Mouse (Mus musculus) thymus, postnatal 14 days (tissue): ENCODE results near the gene Hspbap1.

Experiments
- DNase-seq: peaks from one replicate; pipeline ENCODE4 v3.0.0; 2021

Gene Hspbap1

DNA sequence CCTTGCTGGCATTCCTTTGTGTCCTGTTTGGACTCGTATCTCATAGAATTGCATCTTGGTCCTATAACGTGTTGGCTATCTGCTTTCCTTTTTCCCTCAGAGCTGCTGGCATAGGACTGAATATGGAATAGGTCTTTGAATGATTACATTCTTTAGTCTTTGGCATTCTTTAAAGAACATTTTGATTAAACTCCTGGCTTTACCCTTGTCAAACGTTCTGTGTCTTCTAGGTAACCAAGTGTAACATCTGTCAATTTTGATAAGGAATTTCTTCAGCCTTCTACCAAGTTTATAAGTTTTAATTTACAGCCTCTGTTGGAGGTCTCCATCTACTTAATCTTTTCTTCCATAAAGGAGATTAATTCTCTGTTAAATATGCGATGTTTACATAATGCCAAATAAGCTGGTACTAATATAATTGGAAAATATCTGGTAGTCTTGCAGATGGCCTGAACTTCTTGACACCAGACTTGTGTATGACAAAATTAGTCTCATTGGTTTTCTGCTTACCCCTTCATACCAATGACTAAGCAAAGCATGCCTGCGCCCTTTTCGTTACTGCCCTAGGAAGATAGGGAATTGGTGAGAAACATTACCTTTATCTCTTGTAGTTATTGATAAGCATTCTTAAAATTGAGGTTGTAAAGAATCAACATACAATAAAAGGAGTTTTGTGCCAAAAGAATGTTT lies 36.9 kb downstream of the Hspbap1 start:
- DNase-seq: no peak

DNA sequence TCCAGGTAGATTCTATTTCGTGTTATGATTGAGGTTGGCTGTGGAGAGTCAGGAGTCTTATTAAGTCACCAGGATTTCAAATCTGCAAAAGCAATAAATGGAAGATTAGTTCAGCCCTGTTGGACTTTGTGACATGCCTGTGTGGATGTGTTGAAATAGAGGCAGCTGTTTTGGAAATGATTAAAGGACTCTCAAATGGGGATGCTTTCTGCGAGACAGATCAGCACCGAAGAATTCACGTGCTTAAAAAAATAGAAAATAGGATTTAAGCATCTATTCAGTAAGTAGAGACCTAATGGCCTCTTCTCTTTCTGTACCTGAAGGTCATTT lies 37.5 kb downstream of the Hspbap1 start:
- DNase-seq: no peak

DNA sequence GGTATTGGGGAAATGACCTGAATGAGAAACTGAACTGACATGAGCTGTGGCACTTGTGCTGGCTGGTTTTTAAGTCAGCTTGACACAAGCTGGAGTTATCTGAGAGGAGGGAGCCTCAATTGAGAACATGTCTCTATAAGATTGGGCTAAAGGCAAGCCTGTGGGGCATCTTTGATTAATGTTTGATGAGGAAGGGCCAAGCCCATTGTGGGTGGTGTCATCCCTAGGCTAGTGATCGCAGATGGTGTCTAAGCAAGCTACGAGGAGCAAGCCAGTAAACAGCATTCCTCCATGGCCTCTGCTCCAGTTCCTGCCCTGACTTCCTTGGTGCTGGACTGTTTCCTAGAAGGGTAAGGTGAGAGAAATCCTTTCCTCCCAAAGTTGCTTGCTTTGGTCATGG lies 38.7 kb downstream of the Hspbap1 start:
- DNase-seq: no peak

DNA sequence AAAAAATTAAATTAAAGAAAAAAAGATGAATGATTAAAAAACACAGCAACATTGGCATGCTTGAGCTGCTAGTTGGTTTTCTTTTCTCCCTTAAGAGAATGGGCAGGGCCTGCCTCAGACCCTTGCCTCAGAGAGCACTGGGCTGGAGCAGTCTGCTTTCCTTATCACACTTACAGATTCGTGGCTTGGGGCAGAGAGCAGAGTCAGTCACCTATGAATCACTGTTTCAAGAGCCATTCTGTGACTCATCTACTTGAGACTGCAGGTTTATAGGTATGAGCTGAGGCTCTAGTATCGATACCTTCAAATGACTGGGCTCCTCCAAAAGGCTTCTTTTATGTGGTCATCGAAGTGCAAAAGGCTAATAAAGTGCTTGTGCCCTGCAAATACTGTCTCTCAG lies 42.9 kb downstream of the Hspbap1 start:
- no peak for DNase-seq

DNA sequence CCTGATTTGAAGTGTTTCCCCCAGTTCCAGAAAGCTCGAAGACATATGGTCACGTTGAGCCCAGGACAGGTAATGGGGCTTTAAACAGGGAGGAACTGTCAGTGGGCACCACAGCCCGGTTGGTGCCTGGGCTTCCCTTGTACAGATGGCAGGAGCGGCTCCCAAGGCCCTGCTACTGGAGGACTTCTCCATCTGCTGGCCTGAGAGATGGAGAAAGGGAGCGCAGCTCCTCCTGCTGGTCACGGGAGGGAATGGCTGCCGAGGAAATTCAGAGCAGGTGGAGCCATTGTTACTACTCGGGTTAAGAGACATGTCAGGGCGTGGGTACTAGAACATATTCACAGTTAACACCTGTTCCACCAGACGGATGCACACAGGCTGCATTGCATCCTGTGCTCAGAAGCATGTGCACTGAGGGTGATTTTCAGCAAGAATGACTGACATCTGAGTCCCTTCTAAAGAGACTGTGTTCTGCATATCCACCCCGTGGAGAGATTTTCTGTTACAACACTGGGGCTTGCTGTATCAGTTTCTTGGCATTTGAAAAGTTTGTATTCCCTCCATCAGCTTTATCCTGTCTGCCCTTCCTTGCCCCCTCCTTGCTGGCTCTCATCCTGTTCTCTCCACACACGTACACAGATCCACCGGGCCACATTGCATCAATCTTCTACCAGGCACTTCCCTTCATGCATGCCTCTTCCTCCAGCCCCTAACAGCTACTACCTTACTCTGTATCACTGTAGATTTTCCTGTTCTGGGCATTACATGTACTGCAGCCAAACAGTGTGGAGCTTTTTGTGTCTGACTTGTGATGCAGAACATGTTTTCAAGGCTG lies 47.3 kb downstream of the Hspbap1 start:
- DNase-seq: peak; percentile 87

DNA sequence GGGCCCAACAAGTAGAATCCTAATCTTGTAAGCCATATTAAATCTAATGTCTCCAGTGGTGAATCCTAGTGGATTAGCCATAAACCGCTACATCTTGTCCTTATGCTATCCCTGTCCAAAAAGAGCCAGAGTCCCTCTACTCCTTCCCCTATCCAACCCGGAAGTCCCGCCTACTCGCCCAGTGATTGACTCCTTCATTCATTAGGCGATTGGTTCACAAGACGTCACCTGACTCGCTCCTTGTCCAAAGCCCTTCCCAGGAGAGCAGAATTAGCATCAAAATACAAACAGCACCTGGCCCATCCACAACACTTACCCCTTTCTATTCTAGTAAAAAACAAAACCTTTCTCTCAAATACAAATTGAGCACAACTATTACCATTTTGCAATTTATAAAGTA lies 59.8 kb downstream of the Hspbap1 start:
- no peak for DNase-seq

DNA sequence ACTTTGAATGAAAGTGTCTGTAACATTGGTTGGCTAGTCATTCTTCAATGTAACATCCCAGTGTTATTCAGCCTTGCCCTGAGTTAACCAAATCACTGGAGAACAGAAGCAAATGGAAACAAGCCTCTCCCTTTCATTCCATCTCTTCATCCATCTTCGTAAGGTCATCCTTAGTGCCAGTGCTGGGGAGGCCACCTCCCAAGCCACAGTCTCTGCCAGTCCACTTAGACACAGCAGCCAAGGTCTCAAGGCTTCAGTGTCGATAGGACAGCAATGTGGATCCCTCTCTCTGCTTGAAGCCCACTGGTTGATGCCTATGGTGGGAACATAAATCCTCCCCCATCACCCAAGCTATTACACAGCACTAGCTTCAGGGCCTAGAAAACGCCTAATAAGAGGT lies 62.8 kb downstream of the Hspbap1 start:
- DNase-seq: no peak

DNA sequence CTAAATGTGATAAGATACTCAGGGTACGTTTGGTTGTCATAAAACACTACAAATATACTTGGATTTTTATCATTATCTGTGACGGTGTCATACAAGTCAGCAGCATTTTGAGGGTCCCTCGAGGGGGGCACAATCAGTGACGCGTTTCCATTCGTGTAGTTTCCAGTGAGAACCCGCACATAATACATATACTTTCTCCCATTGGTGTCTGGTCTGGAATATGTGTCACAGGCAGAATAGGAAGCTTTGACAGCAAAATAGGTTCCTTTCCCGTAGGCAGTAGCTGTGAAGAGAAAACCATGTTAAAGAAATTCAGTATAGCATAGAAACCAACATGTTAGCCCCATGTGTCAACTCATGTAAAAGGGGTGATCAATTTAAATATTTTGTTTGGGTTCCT lies 64.5 kb downstream of the Hspbap1 start:
- no peak for DNase-seq

DNA sequence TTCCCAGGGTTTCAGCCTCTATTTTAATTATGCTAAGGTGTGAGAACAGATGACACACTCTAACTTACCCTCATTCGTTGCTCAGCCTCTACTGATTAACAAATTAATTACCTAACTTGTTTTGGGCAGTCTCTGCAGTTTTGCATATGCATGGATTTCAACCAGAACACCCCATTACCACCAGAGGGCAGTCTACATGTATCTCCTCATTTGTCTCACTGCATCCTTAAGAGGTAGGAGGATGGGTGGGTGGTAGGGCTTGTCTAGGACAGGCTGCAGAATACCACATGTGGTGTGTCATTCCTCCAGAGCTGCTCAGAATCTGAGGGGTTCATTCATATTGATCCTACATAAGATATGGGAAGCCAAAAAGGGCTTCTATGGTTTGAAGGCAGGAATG lies 69.5 kb downstream of the Hspbap1 start:
- peak; percentile 60 for DNase-seq

DNA sequence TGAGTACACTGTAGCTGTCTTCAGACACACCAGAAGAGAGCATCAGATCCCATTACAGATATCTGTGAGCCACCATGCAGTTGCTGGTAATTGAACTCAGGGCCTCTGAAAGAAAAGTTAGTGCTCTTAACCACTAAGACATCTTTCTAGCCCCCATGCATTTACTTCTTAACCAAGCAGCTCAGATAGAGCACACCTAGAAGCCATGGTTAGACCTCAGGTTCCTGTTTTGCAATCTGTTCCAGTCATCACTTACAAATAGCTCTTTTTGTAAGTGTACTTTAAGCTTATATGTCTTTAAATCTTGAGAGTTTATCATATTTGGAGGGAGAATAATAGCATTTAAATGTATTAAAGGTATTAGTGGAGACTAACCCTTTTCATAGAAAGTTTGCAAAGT lies 77.0 kb downstream of the Hspbap1 start:
- DNase-seq: no peak

DNA sequence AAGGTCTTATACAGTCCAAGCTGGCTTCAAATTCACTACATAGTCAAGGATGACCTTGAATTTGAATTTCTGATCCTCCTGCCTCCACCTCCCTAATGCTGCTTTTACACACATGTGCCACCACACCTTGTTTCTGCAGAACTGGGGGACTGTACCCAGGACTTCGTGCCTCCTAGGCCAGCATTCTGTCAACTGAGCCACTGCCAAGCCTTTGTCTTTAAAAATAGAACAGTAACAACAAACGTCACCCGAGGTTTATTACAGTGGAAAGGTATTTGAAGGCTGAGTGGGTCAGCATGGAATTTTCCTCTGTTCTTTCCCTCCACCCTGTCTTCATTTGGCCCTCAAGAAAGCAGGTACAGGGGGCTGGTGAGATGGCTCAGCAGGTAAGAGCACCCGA lies 85.7 kb downstream of the Hspbap1 start:
- no peak for DNase-seq

DNA sequence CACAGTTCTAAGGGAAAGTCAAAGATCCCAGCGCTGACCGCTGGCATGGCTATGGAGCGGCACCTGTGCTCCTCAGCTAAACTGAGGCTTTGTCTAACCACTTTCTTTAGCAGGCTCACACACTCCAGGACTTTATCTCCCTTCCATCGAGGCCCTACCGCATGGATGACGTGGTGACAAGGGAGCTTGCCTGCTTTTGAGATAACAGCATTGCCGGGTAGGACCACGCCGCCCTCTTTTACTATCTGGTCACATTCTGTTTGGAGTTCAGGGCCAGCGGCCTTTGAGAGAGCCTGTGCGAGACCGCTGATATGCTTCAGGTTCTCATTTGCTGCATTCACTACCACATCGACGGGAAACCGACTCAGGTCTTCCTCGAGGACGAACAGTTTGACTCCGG lies 86.6 kb downstream of the Hspbap1 start:
- DNase-seq: no peak

DNA sequence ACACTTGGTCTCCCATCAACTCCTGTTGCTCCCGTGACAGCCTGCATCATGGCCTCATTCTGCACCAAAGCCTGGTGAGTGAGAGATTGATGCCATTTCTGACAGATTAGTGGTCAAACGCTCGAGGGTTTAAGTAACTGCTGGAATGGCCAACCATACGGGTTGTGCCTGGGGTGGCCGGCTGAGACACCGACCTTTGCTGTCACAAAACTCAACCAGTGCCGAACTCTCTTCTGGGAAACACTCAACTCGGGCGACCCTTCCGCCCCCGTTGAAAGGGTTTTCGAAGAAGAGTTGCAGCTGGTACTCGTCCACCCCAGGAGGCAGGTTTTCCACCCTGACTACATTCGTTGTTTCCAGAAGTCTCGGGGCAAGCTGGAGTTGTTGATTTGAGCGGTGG lies 90.1 kb downstream of the Hspbap1 start:
- DNase-seq: no peak

DNA sequence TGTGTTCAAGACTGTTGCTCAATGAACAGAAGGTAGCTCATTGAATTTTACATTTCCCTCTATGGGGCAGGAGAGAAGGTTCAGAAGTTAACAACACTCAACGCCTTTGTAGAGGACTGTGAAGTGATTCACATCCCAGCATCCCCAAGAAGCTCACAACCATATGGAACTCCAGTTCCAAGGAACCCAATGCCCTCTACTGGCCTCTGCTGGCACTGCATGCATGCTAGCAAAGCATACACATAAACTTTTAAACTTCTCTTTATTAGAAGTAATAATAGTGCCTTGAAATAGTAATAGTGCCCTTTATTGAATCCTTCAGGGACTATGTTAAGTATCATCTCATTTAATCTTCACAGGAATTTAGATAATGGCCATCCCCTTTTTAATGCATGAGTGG lies 91.9 kb downstream of the Hspbap1 start:
- peak; percentile 28 for DNase-seq

DNA sequence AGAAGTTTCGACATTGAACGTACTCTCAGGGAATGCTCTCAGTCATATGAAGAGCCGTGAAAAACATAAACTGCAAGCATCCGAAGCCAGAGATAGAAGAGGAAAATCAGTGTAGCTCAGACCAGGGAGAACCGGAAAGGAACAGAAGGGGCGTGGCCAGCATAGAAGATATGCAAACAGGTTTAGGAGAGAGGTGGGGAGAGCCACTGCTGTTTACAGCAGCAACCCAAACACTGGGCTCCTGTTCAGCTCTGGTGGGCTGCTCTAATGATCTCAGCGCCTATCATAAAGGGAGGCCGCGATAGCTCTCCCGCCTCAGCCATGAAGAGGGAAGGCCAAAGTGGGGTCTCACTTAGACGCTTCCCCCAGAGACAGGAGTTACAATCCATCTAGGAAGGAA lies 97.6 kb downstream of the Hspbap1 start:
- DNase-seq: no peak

DNA sequence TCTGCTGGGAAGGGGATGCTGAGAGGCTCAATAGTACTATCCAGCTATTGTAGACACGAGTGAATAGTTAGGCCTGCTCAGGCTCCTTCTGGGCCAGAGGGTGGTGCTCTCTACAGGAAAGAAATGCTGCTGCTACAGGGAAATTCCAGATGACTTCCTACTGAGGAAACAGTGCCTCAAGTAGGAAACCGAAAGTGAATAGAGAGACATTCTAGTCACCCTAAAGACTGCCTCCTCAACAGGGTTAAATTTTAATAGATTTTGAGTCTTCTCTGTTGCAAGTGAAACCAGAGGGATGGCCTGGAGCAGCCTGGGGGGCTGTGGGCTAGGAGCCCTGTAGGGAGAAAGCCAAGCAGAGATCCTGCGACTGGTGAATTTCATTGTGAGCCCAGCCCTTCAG lies 99.0 kb downstream of the Hspbap1 start:
- DNase-seq: no peak

DNA sequence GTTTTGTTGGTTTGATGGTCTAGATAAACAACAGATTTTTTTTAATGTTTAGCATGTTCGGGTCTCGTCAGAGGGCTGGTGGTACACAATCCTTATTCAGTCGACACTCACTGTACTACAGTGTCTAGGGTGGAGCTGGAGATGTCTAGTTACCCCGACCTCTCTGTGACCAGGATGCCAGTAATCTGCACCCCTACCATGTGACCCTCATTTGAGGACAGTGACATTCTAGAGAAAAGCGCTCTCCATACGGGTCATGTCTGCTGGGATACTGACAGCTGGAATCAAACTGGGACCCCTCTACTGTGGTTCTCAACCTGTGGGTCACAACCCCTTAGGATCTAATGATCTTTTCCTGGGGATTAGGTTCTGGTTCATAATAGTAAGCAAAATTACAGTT lies 99.5 kb downstream of the Hspbap1 start:
- DNase-seq: no peak

DNA sequence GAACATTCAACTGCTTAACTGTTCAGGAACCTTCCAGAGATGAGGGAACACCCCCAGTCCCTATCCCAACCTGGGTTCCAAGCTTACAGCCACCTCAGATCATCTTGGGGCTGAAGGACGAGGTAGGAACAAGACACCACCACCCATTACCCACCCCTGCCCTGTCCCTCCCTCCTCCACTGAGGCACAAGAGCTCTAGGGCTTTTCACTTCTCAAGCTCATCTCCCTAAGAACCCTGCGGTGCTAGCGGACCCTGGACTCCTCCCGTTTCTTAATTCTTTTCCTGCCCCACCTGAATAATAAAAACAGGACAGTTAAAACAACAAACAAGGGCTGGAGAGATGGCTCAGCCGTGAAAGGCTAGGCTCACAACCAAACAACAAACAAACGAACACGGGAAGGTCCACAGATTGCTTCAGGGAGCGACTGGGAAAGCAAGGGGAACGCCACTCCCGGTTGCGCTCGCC lies 100.4 kb downstream of the Hspbap1 start:
- DNase-seq: peak; percentile 33

DNA sequence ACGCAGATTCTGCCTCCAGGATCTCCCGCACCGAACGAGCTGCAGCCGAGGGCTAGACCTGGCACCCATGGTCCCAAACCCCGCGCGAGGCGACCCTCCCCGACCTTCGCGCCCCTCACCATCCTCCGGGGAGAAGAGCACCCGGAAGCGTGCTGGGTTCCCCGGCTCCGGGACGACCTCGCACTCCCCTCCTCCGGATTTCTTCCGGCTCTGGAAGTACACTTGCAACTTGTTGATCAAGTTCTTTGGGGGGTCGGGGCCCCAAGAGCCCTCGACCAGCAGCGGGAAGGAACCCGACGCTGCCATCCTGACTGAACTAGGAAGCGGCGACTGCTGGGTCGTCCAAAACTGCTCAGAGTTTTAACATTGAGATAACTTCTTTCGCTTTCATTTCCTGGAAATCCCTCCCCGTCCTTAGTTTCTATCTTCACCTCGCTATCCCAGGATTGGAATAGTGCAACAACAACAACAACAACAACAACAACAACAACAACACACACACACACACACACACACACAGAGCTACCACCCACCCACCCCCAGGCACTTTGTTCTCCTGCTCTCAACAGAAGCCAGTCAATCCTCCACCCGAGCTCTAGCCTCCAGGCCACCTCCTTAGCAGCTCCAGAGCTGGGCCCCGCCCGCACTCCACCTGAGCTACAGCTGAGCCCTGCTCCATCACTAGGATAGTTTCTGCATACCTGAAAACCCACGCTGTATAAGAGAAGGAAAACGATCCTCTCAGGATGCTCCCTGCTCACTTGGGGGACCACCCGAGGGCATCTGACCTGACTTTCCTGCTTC lies 101.1 kb downstream of the Hspbap1 start, which contains the start of gene Parp14:
Parp14 (minus strand) TSS at position 497 of the 804 bp plus-strand sequence.
- peak; percentile 75 for DNase-seq

DNA sequence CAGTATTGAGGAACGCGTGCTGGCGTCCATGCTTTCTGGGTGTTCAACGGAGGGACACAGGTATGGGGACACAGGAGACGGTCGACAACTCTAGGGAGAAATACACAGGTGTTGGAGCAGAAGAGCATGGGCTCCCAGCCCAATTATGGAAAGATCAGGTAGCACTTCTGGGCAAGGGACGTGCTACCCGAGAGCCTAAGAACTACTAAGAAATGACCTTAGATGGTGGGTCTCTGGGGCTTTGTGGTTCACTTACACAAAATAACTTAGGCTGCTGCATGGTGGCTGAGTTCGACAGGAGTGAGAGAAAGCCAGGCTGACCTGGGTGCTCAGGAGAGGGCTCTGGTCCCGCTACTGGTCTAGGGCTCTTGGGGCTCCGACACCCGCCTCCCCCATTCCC lies 101.7 kb downstream of the Hspbap1 start:
- peak; percentile 29 for DNase-seq

DNA sequence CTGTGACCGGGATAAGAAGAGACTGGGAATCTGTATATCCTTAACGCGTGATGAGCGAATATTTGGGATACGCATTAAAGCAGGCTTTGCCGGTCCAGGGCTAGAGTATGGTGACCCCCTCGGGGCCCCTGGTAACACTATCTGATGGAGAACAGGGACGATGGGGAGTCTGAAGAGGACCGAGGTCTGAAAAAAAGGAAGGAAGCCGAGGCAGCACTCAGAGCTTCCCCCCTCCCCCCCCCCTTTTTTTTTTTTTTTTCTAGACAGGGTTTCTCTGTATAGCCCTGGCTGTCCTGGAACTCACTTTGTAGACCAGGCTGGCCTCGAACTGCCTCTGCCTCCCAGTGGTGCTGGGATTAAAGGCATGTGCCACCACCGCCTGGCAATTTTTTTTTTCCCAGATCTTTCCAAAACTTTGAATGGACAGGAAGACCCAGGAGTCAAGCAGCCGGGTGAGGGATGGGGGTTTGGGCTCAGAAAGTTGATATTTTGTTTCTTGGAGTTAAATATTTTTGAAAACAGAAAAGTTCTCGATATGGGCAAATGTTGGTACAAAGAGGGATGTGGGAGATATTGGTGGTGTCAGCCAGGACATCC lies 102.3 kb downstream of the Hspbap1 start:
- peak; percentile 21 for DNase-seq

DNA sequence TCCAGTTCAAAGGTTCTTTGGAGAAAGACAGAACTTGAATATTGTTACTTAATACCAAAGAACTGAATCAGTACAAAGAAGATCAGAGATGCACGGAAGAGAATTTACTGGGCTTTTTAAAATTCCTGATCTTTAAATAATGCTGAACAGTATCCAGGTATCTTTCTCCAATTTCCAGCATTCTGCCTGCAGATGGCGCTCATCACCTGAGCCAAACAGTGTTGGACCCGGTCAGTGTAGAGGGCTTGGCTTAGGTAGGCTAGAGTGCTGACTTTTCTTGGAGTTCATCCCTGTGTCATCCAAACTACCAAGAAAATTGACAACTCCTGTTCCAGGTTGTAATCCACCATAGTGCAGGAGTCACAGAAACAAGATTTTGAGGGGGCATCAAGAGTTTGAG lies 104.2 kb downstream of the Hspbap1 start:
- peak; percentile 68 for DNase-seq
